Mouse (Mus musculus) adrenal gland, adult 18-20 months (tissue): Measurements from ENCODE around the gene Tjap1. TPM values are rescaled to one million over a fixed set of nuclear protein-coding genes. Genes with fewer than 3 reads are reported as not detected.
A peak's percentile ranks its signal among the peaks of the same experiment; 100 is the strongest.

Source experiments
- DNase-seq, 2 experiments: peaks; one replicate each; pipeline ENCODE4 v3.0.0; 2021 to 2022; ENCODE audit warnings: low spot score in 2 of 2
- total RNA-seq, 2 experiments: library from RNA; stranded (reverse); gene quantifications; 1 replicate in 1 of 2; 2 replicates in 1 of 2; pipeline ENCODE4 v1.2.3; 2021

Gene Tjap1
- total RNA-seq, 2 experiments from 2014 or later, result 41.5 to 52.9 TPM

GRCm38 (mm10) chr17:46255147-46255546 lies 27.7 kb downstream of the Tjap1 start:
- no peak for DNase-seq

- DNase-seq, result peak; percentile 47 to 58
Measured at GRCm38 (mm10) chr17:46254106-46254505, 28.7 kb downstream of the Tjap1 start.

GRCm38 (mm10) chr17:46253452-46254084 lies 29.3 kb downstream of the Tjap1 start, which contains the start of gene Lrrc73:
Gene Lrrc73, plus strand, starts transcription at chr17:46253531.
- peak; percentile 91 to 93 for DNase-seq

- DNase-seq, result peak in 1 of 2 experiments; percentile 43
Measured at GRCm38 (mm10) chr17:46252571-46253451, 30.0 kb downstream of the Tjap1 start.

- DNase-seq, result no peak
Measured at GRCm38 (mm10) chr17:46251174-46251573, 31.7 kb downstream of the Tjap1 start.

GRCm38 (mm10) chr17:46248189-46248522 lies 34.7 kb downstream of the Tjap1 start:
- DNase-seq, result peak in 1 of 2 experiments; percentile 38

GRCm38 (mm10) chr17:46247512-46248188 lies 35.2 kb downstream of the Tjap1 start, which contains the start of the genes Polr1c and Yipf3:
Gene Polr1c, minus strand, starts transcription at chr17:46248054.
Gene Yipf3, plus strand, starts transcription at chr17:46248080.
- peak; percentile 92 to 93 for DNase-seq

GRCm38 (mm10) chr17:46244579-46244978 lies 38.2 kb downstream of the Tjap1 start:
- DNase-seq, result peak in 1 of 2 experiments; percentile 57

GRCm38 (mm10) chr17:46243624-46244023 lies 39.2 kb downstream of the Tjap1 start:
- DNase-seq, result no peak

GRCm38 (mm10) chr17:46242993-46243392 lies 39.8 kb downstream of the Tjap1 start:
- no peak for DNase-seq

GRCm38 (mm10) chr17:46242274-46242673 lies 40.6 kb downstream of the Tjap1 start:
- no peak for DNase-seq

GRCm38 (mm10) chr17:46241471-46241870 lies 41.4 kb downstream of the Tjap1 start:
- no peak for DNase-seq

GRCm38 (mm10) chr17:46239516-46240114 lies 43.2 kb downstream of the Tjap1 start:
- DNase-seq, result no peak

- peak in 1 of 2 experiments; percentile 37 for DNase-seq
Measured at GRCm38 (mm10) chr17:46237480-46237879, 45.3 kb downstream of the Tjap1 start.

GRCm38 (mm10) chr17:46237079-46237478 lies 45.7 kb downstream of the Tjap1 start:
- DNase-seq, result no peak

- DNase-seq, result no peak
Measured at GRCm38 (mm10) chr17:46236067-46236466, 46.8 kb downstream of the Tjap1 start.

- peak in 1 of 2 experiments; percentile 45 for DNase-seq
Measured at GRCm38 (mm10) chr17:46227576-46227975, 55.2 kb downstream of the Tjap1 start.

- DNase-seq, result no peak
Measured at GRCm38 (mm10) chr17:46221601-46222000, 61.2 kb downstream of the Tjap1 start.

- DNase-seq, result no peak
Measured at GRCm38 (mm10) chr17:46210550-46210949, 72.3 kb downstream of the Tjap1 start.
